Mouse (Mus musculus): Measurements from ENCODE around the gene Ces4a.

GRCm38 (mm10) chr8:105138423-105138822 lies 6.8 kb downstream of the Ces4a start:
- TF ChIP-seq CTCF (IDR thresholded peaks at IDR 0.05; ENCODE audit: low read depth) (peak; percentile 83), EP300 (IDR thresholded peaks at IDR 0.05; ENCODE audit: low read depth) (no peak)

Measured in liver, embryonic 14.5 days (tissue).